Mouse (Mus musculus) hindbrain, embryonic 12.5 days (tissue): ENCODE data around the gene Cyth1. TPM values are rescaled to one million over a fixed set of nuclear protein-coding genes. Genes with fewer than 3 reads are reported as not detected.

Experiments used
- ATAC-seq: fragments of 200-750 bp; cut with Nextera tagmentation; 2 replicates; pipeline ENCODE4 v1.8.0; 2017; ENCODE audit warnings: moderate TSS enrichment; ENCODE audit not compliant: low FRiP score
- H3K27ac ChIP-seq: fragments of 300-500 bp; sonication (generic); 2 replicates; pipeline ENCODE4 v1.5.1; 2016; ENCODE audit warnings: mild to moderate bottlenecking
- H3K27me3 ChIP-seq: fragments of 300-500 bp; sonication (generic); 2 replicates; pipeline ENCODE4 v1.6.1; 2016; ENCODE audit warnings: mild to moderate bottlenecking
- H3K36me3 ChIP-seq: fragments of 300-500 bp; sonication (generic); 2 replicates; pipeline ENCODE4 v1.6.1; 2016; ENCODE audit warnings: mild to moderate bottlenecking
- H3K4me1 ChIP-seq: fragments of 300-500 bp; sonication (generic); 2 replicates; pipeline ENCODE4 v1.6.1; 2016
- H3K4me2 ChIP-seq: fragments of 300-500 bp; sonication (generic); replicated peaks from 2 replicates; pipeline ENCODE4 v1.6.1; 2016; ENCODE audit warnings: mild to moderate bottlenecking
- H3K4me3 ChIP-seq: fragments of 300-500 bp; sonication (generic); 2 replicates; pipeline ENCODE4 v1.5.1; 2016; ENCODE audit warnings: mild to moderate bottlenecking
- H3K9ac ChIP-seq: fragments of 300-500 bp; sonication (generic); 2 replicates; pipeline ENCODE4 v1.6.1; 2016; ENCODE audit warnings: mild to moderate bottlenecking, moderate library complexity
- H3K9me3 ChIP-seq: fragments of 300-500 bp; sonication (generic); replicated peaks from 2 replicates; pipeline ENCODE4 v1.6.1; 2016; ENCODE audit warnings: mild to moderate bottlenecking
- WGBS: fragments of 180-500 bp; shearing (Covaris S2); methylation state at CpG from one replicate; pipeline ENCODE4 v1.1.7; 2016; 5-methylcytosine and 5-hydroxymethylcytosine counted together
- polyA plus RNA-seq: library from polyadenylated mRNA; unstranded; fragments of >200 nt; fragmentation: Nextera tagmentation; extraction: Ambion mirVana; gene quantifications from 2 replicates; pipeline ENCODE4 v1.2.1, GENCODE M21; 2016

Gene Cyth1
- polyA plus RNA-seq, 1 experiment from 2014 or later = 29.0 TPM

- Histone ChIP-seq H3K9ac (no peak overlapping the region), H3K36me3 (no peaks in the 10 kb centered on the region), H3K9me3 (no peaks in the 10 kb centered on the region), H3K4me2 (no peak overlapping the region), H3K27me3 (no peaks in the 10 kb centered on the region), H3K4me3 (no peak overlapping the region), H3K27ac (no peak overlapping the region), H3K4me1 (peaks cover 11% of the 10 kb centered on the region; the same call in 1 of the 2 replicates)
- 47% methylated on average over 7 of the region's 7 CpGs for WGBS
- ATAC-seq = no peak
Measured at GRCm38 (mm10) chr11:118232314-118232831, 16.0 kb downstream of the Cyth1 start.

- H3K9me3 ChIP-seq = no peaks in the 10 kb centered on the region
- 91% methylated on average over 5 of the region's 5 CpGs for WGBS
- no peaks in the 10 kb centered on the region for H3K27me3 ChIP-seq
- no peak overlapping the region for H3K9ac ChIP-seq
- H3K4me3 ChIP-seq = no peak overlapping the region
- H3K27ac ChIP-seq = no peak overlapping the region
- no peak for ATAC-seq
- peaks cover 15% of the 10 kb centered on the region for H3K4me1 ChIP-seq
- H3K4me2 ChIP-seq = no peak overlapping the region
- no peaks in the 10 kb centered on the region for H3K36me3 ChIP-seq
Measured at GRCm38 (mm10) chr11:118229941-118230340, 18.5 kb downstream of the Cyth1 start.

- Histone ChIP-seq H3K9ac (no peak overlapping the region), H3K4me2 (no peak overlapping the region), H3K9me3 (no peaks in the 10 kb centered on the region), H3K4me1 (peaks cover 15% of the 10 kb centered on the region), H3K4me3 (no peak overlapping the region), H3K27me3 (no peaks in the 10 kb centered on the region), H3K36me3 (no peaks in the 10 kb centered on the region), H3K27ac (no peak overlapping the region)
- 77% methylated on average over 7 of the region's 7 CpGs for WGBS
- ATAC-seq = no peak
Measured at GRCm38 (mm10) chr11:118227650-118228049, 20.7 kb downstream of the Cyth1 start.

- ATAC-seq = no peak
- peaks cover 12% of the 10 kb centered on the region for H3K4me1 ChIP-seq
- no peak overlapping the region for H3K4me2 ChIP-seq
- H3K9ac ChIP-seq = no peak overlapping the region
- no peaks in the 10 kb centered on the region for H3K9me3 ChIP-seq
- H3K36me3 ChIP-seq = no peaks in the 10 kb centered on the region
- no peak overlapping the region for H3K4me3 ChIP-seq
- H3K27me3 ChIP-seq = no peaks in the 10 kb centered on the region
- WGBS = 93% methylated on average over 7 of the region's 7 CpGs
- no peak overlapping the region for H3K27ac ChIP-seq
Measured at GRCm38 (mm10) chr11:118226850-118227249, 21.5 kb downstream of the Cyth1 start.

GRCm38 (mm10) chr11:118225862-118226261 lies 22.5 kb downstream of the Cyth1 start:
- 76% methylated on average over 1 of the region's 1 CpGs for WGBS
- Histone ChIP-seq H3K4me1 (peaks cover 12% of the 10 kb centered on the region), H3K9me3 (no peaks in the 10 kb centered on the region), H3K27me3 (no peaks in the 10 kb centered on the region), H3K36me3 (no peaks in the 10 kb centered on the region), H3K4me3 (no peak overlapping the region), H3K9ac (no peak overlapping the region), H3K27ac (no peak overlapping the region), H3K4me2 (no peak overlapping the region)
- no peak for ATAC-seq

- no peak overlapping the region for H3K4me3 ChIP-seq
- no peaks in the 10 kb centered on the region for H3K36me3 ChIP-seq
- H3K4me2 ChIP-seq = no peak overlapping the region
- 80% methylated on average over 12 of the region's 12 CpGs for WGBS
- ATAC-seq = no peak
- H3K9ac ChIP-seq = no peak overlapping the region
- no peaks in the 10 kb centered on the region for H3K27me3 ChIP-seq
- H3K27ac ChIP-seq = no peak overlapping the region
- H3K4me1 ChIP-seq = peaks cover 12% of the 10 kb centered on the region
- H3K9me3 ChIP-seq = no peaks in the 10 kb centered on the region
Measured at GRCm38 (mm10) chr11:118225056-118225836, 23.1 kb downstream of the Cyth1 start.

GRCm38 (mm10) chr11:118223416-118224067 lies 24.9 kb downstream of the Cyth1 start:
- no peak for ATAC-seq
- H3K4me1 ChIP-seq = peaks cover 12% of the 10 kb centered on the region
- no peak overlapping the region for H3K9ac ChIP-seq
- no peaks in the 10 kb centered on the region for H3K9me3 ChIP-seq
- no peak overlapping the region for H3K4me2 ChIP-seq
- WGBS = 87% methylated on average over 10 of the region's 10 CpGs
- H3K27ac ChIP-seq = no peak overlapping the region
- no peaks in the 10 kb centered on the region for H3K27me3 ChIP-seq
- H3K36me3 ChIP-seq = no peaks in the 10 kb centered on the region
- no peak overlapping the region for H3K4me3 ChIP-seq

- no peak overlapping the region for H3K9ac ChIP-seq
- 85% methylated on average over 5 of the region's 5 CpGs for WGBS
Measured at GRCm38 (mm10) chr11:118222917-118223316, 25.5 kb downstream of the Cyth1 start.

GRCm38 (mm10) chr11:118222351-118222885 lies 26.0 kb downstream of the Cyth1 start:
- H3K4me2 ChIP-seq = no peak overlapping the region
- ATAC-seq = no peak
- H3K9ac ChIP-seq = no peak overlapping the region
- no peak overlapping the region for H3K27ac ChIP-seq
- H3K9me3 ChIP-seq = no peaks in the 10 kb centered on the region
- H3K36me3 ChIP-seq = no peaks in the 10 kb centered on the region
- WGBS = 53% methylated on average over 6 of the region's 6 CpGs
- H3K4me3 ChIP-seq = no peak overlapping the region
- H3K4me1 ChIP-seq = peaks cover 12% of the 10 kb centered on the region
- H3K27me3 ChIP-seq = no peaks in the 10 kb centered on the region

More at GRCm38 (mm10) chr11:118222917-118223316, 25.5 kb downstream of the Cyth1 start:
- Histone ChIP-seq H3K4me2 (no peak overlapping the region), H3K4me1 (peaks cover 12% of the 10 kb centered on the region), H3K27ac (no peak overlapping the region), H3K36me3 (no peaks in the 10 kb centered on the region), H3K4me3 (no peak overlapping the region), H3K27me3 (no peaks in the 10 kb centered on the region), H3K9me3 (no peaks in the 10 kb centered on the region)
- ATAC-seq = no peak

GRCm38 (mm10) chr11:118220561-118221262 lies 27.7 kb downstream of the Cyth1 start:
- ATAC-seq = no peak

GRCm38 (mm10) chr11:118219066-118219465 lies 29.3 kb downstream of the Cyth1 start:
- Histone ChIP-seq H3K4me2 (no peak overlapping the region), H3K4me1 (no peaks in the 10 kb centered on the region; the same call in 1 of the 2 replicates), H3K9ac (no peak overlapping the region), H3K27me3 (no peaks in the 10 kb centered on the region), H3K27ac (no peak overlapping the region), H3K36me3 (no peaks in the 10 kb centered on the region), H3K9me3 (no peaks in the 10 kb centered on the region), H3K4me3 (no peak overlapping the region)
- WGBS = 91% methylated on average over 4 of the region's 4 CpGs
- ATAC-seq = no peak

More at GRCm38 (mm10) chr11:118220561-118221262, 27.7 kb downstream of the Cyth1 start:
- no peaks in the 10 kb centered on the region for H3K36me3 ChIP-seq
- no peaks in the 10 kb centered on the region for H3K9me3 ChIP-seq
- no peak overlapping the region for H3K27ac ChIP-seq
- H3K4me3 ChIP-seq = no peak overlapping the region
- WGBS = 25% methylated on average over 7 of the region's 7 CpGs
- peaks cover 4% of the 10 kb centered on the region for H3K4me1 ChIP-seq
- H3K4me2 ChIP-seq = no peak overlapping the region
- no peak overlapping the region for H3K9ac ChIP-seq
- H3K27me3 ChIP-seq = no peaks in the 10 kb centered on the region

- Histone ChIP-seq H3K36me3 (no peaks in the 10 kb centered on the region), H3K4me3 (no peak overlapping the region), H3K9me3 (no peaks in the 10 kb centered on the region), H3K27me3 (no peaks in the 10 kb centered on the region), H3K4me2 (no peak overlapping the region), H3K9ac (no peak overlapping the region), H3K4me1 (peaks cover 17% of the 10 kb centered on the region), H3K27ac (no peak overlapping the region)
- no peak for ATAC-seq
- WGBS = 84% methylated on average over 6 of the region's 6 CpGs
Measured at GRCm38 (mm10) chr11:118216468-118216867, 31.9 kb downstream of the Cyth1 start.
